Mouse (Mus musculus) inflammation-experienced regulatory T-cells, adult 6 months (primary cell): ENCODE measurements at regions not wholly inside any gene's neighbourhood (a gene's known extent, or its start where the extent isn't known, plus 50 kb on each side); places are given as distances from the start of the nearest gene placed in this dataset.

Experiments used
- ATAC-seq: one replicate; pipeline ENCODE4 v1.8.0; 2017

DNA sequence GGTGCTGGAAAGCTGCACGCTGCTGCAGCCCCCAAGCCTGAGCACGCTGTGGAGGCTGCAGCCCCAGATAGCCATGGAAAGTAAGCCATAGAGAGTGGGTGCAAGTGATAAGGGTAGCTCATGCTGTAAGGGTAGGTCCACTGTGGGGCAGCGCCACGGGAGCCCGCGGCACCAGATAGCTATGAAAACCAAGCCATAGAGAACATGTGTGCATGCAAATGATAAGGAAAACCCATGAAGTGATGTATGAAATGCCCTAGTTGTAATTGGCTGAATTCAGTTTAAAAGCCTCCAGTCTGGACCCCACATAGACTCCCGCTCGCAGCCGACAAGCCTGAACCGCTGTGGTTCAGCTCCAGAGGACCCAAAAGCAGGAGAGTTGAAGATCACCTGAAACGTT is 58.8 kb upstream of the L3mbtl3 start:
- ATAC-seq: no peak

DNA sequence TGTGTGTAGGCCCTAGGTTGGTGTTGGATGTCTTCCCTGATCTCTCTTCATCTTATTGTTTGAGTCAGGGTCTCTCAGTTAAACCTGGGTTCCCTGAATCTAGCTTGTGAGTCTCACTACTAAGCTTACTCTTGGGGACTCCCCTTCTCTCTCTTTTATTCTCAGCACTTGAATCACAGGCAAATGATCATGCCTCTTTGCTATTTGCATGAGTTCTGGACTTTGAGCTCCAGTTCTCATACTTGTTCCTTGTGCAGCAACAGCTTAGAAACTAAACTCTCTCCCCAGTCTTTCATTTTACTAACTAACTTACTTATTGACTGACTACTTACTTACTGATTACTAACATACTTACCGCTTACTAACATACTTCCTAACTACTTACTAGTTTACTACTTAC is 64.9 kb upstream of the L3mbtl3 start:
- ATAC-seq: no peak

- ATAC-seq: no peak
Observed at GRCm38 (mm10) chr10:26484311-26484710, 108.5 kb upstream of the L3mbtl3 start.

DNA sequence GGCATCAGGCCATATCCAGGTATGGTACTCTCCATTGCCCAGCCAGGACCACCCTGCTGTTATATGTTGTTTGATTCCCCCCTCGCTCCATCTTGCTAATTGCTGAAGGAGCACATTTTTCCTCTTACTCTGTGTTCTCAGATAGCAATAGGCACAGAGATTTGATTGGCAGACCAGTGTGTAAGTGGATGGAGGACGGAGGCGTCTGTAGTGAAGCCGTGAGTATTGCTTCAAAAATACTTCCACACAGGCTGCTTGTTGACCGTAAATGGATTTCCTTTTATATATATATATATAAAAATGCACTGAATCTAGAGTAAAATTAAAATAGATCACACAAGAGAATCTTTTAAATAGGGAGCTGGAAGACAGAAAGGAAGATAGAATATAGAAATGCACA is 115.6 kb upstream of the L3mbtl3 start:
- no peak for ATAC-seq

DNA sequence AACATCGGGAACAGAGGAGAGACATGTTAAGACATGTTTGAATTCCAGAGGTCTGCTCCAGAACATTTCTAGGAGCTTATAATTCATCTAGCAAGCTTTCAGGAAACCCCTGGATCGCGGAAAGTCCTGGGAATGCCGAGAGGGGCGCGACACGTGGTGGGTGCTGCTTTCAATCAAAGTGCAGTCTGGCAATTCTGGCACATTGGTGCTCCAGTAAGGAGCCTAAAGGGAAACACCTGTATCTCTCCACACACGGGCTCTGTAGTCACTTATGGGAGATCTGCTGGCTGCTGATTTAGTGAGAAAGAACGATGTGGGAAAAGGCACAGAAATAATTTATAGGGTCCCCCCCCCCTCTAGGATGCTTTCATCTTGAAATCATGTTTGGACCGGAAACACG is 116.4 kb upstream of the L3mbtl3 start:
- no peak for ATAC-seq

- ATAC-seq: no peak
Observed at GRCm38 (mm10) chr10:26492856-26493484, 117.2 kb upstream of the L3mbtl3 start.

DNA sequence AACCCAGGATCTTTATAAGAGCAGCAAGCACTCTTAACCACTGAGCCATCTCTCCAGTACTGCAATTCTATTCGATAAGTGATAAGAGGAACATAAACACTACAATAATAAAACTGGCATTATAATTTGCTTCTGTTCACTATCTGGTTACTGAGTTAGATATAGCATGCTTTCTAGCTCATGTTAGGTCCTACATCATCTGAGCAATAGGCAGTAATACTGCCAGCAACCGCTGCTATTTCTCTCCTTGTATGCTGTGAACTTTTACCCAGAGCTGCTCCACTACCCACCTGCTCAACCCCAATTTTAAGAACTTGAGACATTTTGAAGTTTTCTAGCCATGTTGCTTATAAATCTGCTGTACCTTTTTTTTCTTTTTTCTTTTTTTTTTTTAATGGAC is 118.0 kb upstream of the L3mbtl3 start:
- no peak for ATAC-seq

DNA sequence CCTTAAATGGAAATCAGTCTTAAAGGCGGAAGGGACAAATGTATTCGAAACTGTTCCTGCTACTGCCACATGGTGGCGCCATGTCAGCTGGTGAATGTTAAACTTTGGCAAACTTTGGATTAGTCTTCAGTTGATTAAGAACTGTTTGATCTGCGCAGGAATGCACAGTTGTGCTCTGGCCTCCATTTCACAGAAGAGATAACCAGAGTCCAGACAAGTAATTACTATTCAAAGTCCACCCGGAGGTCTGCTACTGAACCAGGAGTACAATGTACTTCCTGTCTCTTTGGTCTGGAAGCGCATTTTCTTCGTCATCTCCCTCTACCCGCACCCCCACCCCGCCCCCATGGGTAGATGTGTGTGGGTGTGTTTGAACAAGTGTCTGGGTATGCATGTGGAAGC is 118.6 kb upstream of the L3mbtl3 start:
- peak; percentile 89 for ATAC-seq

DNA sequence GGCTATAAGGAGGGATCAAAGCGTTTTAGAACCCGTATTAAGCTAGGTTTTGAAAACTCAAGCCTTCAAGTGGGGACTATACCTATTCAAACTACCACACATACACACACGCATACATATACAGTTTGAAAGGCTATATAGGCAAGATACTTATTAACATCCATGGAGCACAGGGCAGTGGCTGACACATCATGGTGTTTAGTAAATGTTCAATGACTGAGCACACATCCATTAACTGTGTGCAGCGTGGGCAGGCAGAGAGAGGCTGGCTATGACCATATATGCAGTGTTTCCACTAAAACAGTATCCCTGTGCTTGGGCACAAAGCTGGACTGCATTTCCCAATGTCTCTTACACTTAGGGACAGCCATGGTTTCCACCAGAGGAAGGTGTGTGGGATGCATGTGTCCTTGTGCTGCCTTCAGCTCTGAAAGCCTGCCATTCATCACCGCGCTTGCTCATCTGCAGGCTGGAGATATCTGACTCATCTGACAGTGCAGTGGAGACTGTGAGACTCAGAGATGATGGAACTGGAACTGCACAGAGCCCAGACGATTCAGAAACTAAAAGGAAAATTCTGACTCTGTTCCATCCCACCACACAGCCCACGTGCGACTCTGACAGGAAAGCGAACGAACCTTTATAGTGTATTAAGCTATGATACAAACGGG is 124.6 kb upstream of the L3mbtl3 start:
- no peak for ATAC-seq

- ATAC-seq: peak; percentile 98
Observed at GRCm38 (mm10) chr10:26520879-26521278, 145.1 kb upstream of the L3mbtl3 start.

DNA sequence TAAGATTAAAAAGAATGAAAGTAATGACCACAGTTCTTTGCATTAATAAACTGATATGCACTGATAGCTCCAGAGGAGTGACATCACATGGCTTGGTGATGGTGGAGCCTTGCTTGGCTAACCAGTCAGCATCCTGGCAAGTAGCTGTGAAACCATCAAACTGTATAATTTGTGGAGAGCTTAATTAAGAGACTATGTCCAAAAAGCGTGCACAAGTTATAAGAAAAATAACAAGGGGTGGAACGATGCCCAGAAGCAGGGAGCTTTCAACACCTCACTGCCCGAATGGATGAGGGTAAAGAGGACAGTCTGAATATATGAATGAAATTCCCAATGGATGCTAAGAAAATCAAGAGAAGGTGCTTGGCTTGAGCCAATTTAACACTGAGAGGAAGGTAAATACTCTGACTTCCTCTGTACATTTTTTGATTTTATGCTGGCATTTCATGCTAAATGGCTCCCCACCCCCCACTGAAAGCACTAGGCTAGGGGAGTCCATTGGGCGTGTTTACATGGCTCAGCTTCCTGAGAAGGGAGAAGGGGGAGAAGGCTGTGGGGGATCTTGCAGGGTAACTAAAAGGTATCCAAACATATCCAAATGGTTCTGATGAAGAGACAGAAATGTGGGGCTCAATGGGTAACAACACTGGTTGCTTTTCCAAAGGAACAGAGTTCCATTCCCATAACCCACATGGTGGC is 150.2 kb upstream of the L3mbtl3 start:
- ATAC-seq: no peak

DNA sequence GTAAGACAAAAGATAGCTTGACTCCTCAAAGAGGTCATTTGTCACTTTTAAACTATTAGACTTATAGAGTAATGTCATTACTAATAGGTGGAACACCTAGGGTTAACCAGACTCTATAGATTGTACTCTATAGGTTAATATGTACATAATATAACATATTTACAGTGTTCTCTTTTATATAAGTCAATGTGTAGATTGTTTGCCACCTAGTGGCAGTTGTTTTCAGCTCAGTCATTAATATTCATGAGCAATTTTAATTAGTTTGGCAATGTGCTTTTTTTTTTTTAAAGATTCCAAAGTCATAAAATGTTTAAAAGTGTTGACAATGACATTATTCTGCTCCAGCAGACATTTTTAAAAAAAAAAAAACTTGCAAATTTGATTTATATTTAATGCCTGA is 164.4 kb upstream of the L3mbtl3 start:
- peak; percentile 61 for ATAC-seq

DNA sequence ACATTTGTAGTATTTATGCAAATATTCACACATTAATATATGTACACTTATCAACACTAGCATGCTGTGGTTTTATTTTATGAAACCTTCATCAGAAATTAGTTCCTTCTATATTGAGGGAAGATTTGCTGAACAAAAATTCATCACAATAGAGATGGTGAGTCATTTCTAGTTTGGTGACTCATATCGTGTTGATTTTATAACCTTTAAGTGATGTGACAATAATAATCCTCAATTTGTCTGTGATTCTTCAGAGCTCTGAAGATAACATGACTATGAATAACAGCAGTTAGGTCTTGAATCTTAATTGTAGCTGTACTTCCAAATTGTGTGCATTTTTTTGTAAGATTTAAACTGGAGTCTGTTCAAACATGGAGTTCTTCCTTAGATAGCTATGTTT is 168.3 kb upstream of the L3mbtl3 start:
- ATAC-seq: peak; percentile 56

- ATAC-seq: peak; percentile 46
Observed at GRCm38 (mm10) chr10:26544796-26545195, 169.0 kb upstream of the L3mbtl3 start.

- ATAC-seq: no peak
Observed at GRCm38 (mm10) chr10:26556246-26556645, 180.5 kb upstream of the L3mbtl3 start.

- ATAC-seq: peak; percentile 75
Observed at GRCm38 (mm10) chr10:26558118-26558517, 182.3 kb upstream of the L3mbtl3 start.

GRCm38 (mm10) chr10:26559323-26559722 is 183.6 kb upstream of the L3mbtl3 start:
- ATAC-seq: no peak

DNA sequence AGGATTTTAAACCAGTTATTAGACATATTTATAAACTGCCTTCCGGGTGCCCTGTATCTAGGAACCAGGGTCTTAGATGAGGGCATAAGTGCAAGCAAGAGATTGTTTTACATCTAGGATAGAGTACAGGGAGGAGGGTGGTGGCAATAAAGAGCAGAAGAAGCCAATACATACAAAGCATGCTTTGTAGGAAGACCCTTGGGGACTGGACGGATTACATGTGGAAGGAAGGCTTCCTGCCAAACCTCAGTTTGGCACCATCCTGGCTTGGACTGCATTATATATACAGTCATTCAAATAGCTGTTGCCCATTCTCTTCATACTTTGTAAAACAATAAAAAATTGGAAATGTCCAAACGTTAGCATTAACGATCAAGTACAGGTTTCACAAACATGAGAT is 184.7 kb upstream of the L3mbtl3 start:
- ATAC-seq: no peak

GRCm38 (mm10) chr10:26564462-26564861 is 188.7 kb upstream of the L3mbtl3 start:
- ATAC-seq: peak; percentile 38

GRCm38 (mm10) chr10:26567613-26568012 is 185.6 kb upstream of the Arhgap18 start:
- ATAC-seq: no peak

DNA sequence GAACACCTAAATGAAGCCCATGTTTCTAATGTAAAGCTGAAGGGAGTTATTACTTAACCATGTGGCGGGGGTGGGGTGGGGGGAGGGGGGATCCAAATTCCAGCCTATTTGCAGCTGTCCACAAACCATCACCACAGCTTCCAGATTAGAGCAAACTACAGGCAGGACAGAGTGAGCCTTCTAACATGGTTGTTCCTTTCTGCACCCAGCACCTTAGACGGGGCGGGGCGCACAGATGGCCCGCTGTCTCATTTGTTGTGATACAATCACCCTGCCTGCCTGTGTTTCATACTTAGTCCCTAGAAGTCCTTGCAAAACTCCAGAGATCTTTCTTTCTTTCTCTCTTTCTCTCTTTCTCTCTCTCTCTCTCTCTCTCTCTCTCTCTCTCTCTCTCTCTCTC is 182.8 kb upstream of the Arhgap18 start:
- no peak for ATAC-seq

GRCm38 (mm10) chr10:26571377-26571776 is 181.8 kb upstream of the Arhgap18 start:
- ATAC-seq: no peak

- no peak for ATAC-seq
Observed at GRCm38 (mm10) chr10:26576153-26576552, 177.1 kb upstream of the Arhgap18 start.

DNA sequence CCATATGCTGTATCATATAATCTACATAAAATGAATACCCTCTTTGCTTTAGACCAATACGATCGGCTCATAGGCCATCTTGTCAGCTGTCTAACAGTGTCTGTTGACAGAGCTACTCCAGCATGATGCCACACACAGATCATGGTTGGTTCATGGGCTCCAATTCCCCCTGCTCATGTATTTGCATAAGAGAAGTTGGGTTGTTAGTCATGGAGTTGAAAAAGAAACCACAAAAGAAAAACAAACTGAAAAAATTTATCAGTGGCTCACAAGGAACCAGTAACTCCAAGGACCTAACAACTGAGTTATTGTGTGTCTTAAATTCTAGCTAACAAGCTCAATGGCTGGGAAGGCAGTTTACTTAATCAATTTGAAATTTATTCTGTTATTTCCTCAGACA is 176.1 kb upstream of the Arhgap18 start:
- no peak for ATAC-seq
